Mouse (Mus musculus) heart, postnatal 0 days (tissue): ENCODE results near the gene Zic1. TPM values are rescaled to one million over a fixed set of nuclear protein-coding genes. Genes with fewer than 3 reads are reported as not detected.

Experiments used
- ATAC-seq: fragments of 200-750 bp; cut with Nextera tagmentation; 2 replicates; pipeline ENCODE4 v1.8.0; 2017; ENCODE audit warnings: low read depth, moderate number of reproducible peaks, moderate library complexity; ENCODE audit not compliant: insufficient read depth
- DNase-seq: peaks from one replicate; pipeline ENCODE4 v3.0.0-alpha.2; 2016; ENCODE audit warnings: low spot score
- H3K27ac ChIP-seq: fragments of 300-500 bp; sonication (generic); 2 replicates; pipeline ENCODE4 v1.5.1; 2014; ENCODE audit warnings: low read depth, mild to moderate bottlenecking
- H3K27me3 ChIP-seq: fragments of 300-500 bp; sonication (generic); 2 replicates; pipeline ENCODE4 v1.6.1; 2014; ENCODE audit warnings: low read length, mixed read lengths; ENCODE audit not compliant: control insufficient read depth, insufficient read depth
- H3K36me3 ChIP-seq: fragments of 300-500 bp; sonication (generic); replicated peaks from 2 replicates; pipeline ENCODE4 v1.6.1; 2014; ENCODE audit warnings: low read length, mixed read lengths; ENCODE audit not compliant: control insufficient read depth, insufficient read depth
- H3K4me1 ChIP-seq: fragments of 300-500 bp; sonication (generic); 2 replicates; pipeline ENCODE4 v1.6.1; 2014; ENCODE audit warnings: antibody characterized with exemption; ENCODE audit not compliant: control insufficient read depth, insufficient read depth
- H3K4me2 ChIP-seq: fragments of 300-500 bp; sonication (generic); 2 replicates; pipeline ENCODE4 v1.6.1; 2014; ENCODE audit warnings: low read depth, mild to moderate bottlenecking, low read length, moderate library complexity
- H3K4me3 ChIP-seq: fragments of 300-500 bp; sonication (generic); 2 replicates; pipeline ENCODE4 v1.5.1; 2014; ENCODE audit warnings: low read depth, low read length
- H3K9ac ChIP-seq: fragments of 300-500 bp; sonication (generic); replicated peaks from 2 replicates; pipeline ENCODE4 v1.6.1; 2014; ENCODE audit warnings: low read depth, low read length, mixed read lengths
- H3K9me3 ChIP-seq: fragments of 300-500 bp; sonication (generic); replicated peaks from 2 replicates; pipeline ENCODE4 v1.6.1; 2016; ENCODE audit warnings: low read length; ENCODE audit not compliant: control insufficient read depth
- CTCF ChIP-seq: IDR thresholded peaks from 2 replicates; pipeline ENCODE4 v1.5.1; 2016; ENCODE audit warnings: antibody characterized with exemption, control low read depth, low read depth
- EP300 ChIP-seq: IDR thresholded peaks from 2 replicates; pipeline ENCODE4 v1.6.1; 2016; ENCODE audit warnings: antibody characterized with exemption, low read depth
- WGBS: fragments of 180-500 bp; shearing (Covaris S2); extraction: QIAGEN DNeasy Blood & Tissue Kit; methylation state at CpG from one replicate; pipeline ENCODE4 v1.1.7; 2014; 5-methylcytosine and 5-hydroxymethylcytosine counted together
- polyA plus RNA-seq: library from polyadenylated mRNA; unstranded; fragments of >200 nt; fragmentation: Nextera tagmentation; extraction: Ambion mirVana; gene quantifications from 2 replicates; pipeline ENCODE4 v1.2.1, GENCODE M21; 2015
- total RNA-seq: library from RNA; depleted of rRNA; stranded (reverse); fragments of >200 nt; gene quantifications from 2 replicates; pipeline ENCODE4 v1.2.3, GENCODE M21; 2014; ENCODE audit warnings: low replicate concordance

Gene Zic1
- total and polyA plus RNA-seq, 2 experiments from 2014 or later = not detected

DNA sequence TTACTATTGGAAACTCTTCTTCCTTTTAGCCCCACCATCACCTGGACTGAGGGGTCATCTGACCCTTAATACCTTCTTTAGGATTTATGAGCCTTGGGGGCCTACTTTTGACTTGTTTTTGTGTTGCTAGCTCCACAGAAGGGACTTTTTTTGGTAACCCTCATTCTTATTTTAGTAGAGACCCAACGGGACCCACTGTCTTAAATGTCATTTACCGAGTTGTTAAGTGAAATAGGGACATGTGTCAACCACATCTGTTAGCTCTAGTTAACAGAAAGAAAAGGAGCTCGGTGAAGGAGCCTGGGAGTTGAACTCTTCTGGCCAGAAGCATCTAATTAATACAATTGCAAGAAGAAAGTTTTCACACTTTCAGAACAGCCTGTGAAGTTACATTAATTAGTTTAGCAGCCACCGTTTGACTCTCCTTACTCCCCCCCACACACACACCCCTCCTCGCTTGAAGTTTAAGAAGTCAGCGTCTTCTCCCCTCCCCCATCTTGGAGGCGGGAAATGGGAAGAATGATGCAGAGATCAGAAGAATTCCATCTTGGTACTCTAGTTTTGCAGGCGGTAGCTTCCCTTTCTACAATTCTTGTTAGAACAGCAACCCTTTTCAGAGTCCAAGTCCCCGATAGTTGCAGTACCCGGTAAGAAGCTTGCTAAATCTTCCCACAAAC lies 14.3 kb upstream of the Zic1 start:
- H3K4me1 ChIP-seq = peaks cover 6% of the 10 kb centered on the region; the same call in 1 of the 2 replicates
- H3K9me3 ChIP-seq = no peaks in the 10 kb centered on the region
- ATAC-seq (no peak), DNase-seq (no peak)
- 2% methylated on average over 10 of the region's 10 CpGs for WGBS
- H3K36me3 ChIP-seq = no peaks in the 10 kb centered on the region
- peaks cover 100% of the 10 kb centered on the region for H3K27me3 ChIP-seq
- no peak overlapping the region for H3K4me3 ChIP-seq
- no peak overlapping the region for H3K27ac ChIP-seq
- TF ChIP-seq EP300 = no peak
- TF ChIP-seq CTCF = no peak
- H3K9ac ChIP-seq = no peak overlapping the region
- no peak overlapping the region for H3K4me2 ChIP-seq

DNA sequence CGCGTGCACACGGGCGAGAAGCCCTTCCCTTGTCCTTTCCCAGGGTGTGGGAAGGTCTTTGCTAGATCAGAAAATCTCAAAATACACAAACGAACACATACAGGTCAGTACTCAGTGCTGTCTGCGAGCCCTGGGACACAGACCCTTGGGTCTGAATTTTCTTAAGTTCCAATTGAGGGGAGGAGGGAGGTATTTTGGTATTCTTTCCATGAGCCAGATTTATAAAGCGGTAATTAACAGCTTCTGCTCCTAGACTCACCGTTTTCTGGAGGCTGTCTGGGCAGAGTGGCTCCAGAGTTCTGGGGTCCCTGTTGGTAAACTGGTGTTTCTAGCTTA lies 13.7 kb upstream of the Zic1 start:
- ATAC-seq (no peak), DNase-seq (no peak)
- whole genome bisulfite sequencing = 2% methylated on average over 8 of the region's 8 CpGs
- no peak overlapping the region for H3K4me3 ChIP-seq
- H3K9me3 ChIP-seq = no peaks in the 10 kb centered on the region
- no peak overlapping the region for H3K9ac ChIP-seq
- TF ChIP-seq EP300 (no peak), CTCF (no peak)
- no peaks in the 10 kb centered on the region for H3K36me3 ChIP-seq
- H3K4me1 ChIP-seq = peaks cover 6% of the 10 kb centered on the region; the same call in 1 of the 2 replicates
- H3K27me3 ChIP-seq = peaks cover 100% of the 10 kb centered on the region
- no peak overlapping the region for H3K4me2 ChIP-seq
- H3K27ac ChIP-seq = no peak overlapping the region

GRCm38 (mm10) chr9:91378411-91379299 lies 13.0 kb upstream of the Zic1 start:
- under 1% methylated on average over 48 of the region's 48 CpGs for WGBS
- ATAC-seq = no peak
- H3K4me2 ChIP-seq = no peak overlapping the region

DNA sequence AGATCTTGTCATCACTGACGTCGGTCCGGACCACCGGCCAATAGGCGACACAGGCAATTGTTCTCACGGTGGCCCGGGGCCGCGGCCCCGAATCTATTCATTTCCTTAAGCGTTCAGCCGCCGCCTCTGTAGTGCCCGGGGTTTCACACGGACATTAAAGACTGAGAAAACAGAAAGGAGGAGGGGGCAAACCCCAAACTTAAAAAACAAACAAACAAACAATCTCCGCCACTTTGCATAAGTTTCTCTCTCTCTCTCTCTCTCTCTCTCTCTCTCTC lies 12.2 kb upstream of the Zic1 start:
- no peak for ATAC-seq
- no peaks in the 10 kb centered on the region for H3K36me3 ChIP-seq
- 3% methylated on average over 16 of the region's 16 CpGs for WGBS

More at GRCm38 (mm10) chr9:91378411-91379299, 13.0 kb upstream of the Zic1 start:
- no peak for TF ChIP-seq EP300
- TF ChIP-seq CTCF = no peak
- Histone ChIP-seq H3K4me1 (peaks cover 6% of the 10 kb centered on the region; the same call in 1 of the 2 replicates), H3K9ac (no peak overlapping the region), H3K9me3 (no peaks in the 10 kb centered on the region), H3K4me3 (no peak overlapping the region), H3K27ac (no peak overlapping the region), H3K27me3 (peaks cover 100% of the 10 kb centered on the region), H3K36me3 (no peaks in the 10 kb centered on the region)
- DNase-seq = no peak

DNA sequence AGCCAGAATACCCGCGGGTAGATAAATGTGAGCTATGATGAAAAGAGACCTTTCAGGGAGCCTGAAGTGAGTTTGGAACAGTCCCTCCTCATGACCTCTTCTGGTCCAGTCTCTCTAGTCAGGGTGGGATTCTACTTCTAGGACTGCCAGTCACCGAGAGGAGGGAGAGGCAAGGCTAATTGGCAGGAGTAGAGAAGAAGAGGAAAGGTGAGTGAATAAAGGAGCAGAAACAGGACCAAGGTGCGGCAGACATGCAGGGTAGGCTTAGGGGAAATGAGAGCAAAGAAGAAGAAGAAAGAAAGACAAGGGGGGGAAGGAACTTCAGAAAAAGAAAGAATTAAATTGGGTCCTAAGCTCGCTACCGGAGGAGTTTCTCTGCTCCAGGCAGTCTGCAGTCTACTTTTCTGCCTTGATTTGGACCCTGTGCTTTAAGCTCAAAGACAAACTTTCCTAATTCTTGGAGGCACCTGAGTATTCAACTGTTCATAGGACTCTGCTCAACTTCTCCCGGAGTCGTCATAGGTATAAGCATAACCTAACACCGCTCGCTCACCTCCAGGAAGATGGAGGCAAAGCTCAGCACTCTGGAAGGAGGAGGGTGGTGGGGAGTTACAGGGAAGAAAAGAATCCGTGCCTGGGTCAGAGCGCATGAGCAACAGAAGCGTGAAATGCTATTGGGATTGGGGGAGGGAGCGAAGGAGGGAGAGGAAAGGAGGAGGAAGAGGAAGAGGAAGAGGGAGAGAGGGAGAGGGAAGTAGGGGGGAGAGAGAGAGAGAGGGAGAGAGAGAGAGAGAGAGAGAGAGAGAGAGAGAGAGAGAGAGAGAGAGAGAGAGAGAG lies 11.6 kb upstream of the Zic1 start:
- no peaks in the 10 kb centered on the region for H3K9me3 ChIP-seq
- WGBS = 3% methylated on average over 14 of the region's 14 CpGs
- no peak for TF ChIP-seq EP300
- TF ChIP-seq CTCF = no peak
- H3K4me3 ChIP-seq = no peak overlapping the region
- H3K27ac ChIP-seq = no peak overlapping the region
- H3K4me2 ChIP-seq = no peak overlapping the region
- ATAC-seq (no peak), DNase-seq (no peak)
- H3K4me1 ChIP-seq = peaks cover 6% of the 10 kb centered on the region; the same call in 1 of the 2 replicates
- H3K27me3 ChIP-seq = peaks cover 100% of the 10 kb centered on the region
- H3K36me3 ChIP-seq = no peaks in the 10 kb centered on the region
- no peak overlapping the region for H3K9ac ChIP-seq

More for the DNA sequence above, 12.2 kb upstream of the Zic1 start:
- Histone ChIP-seq H3K4me2 (no peak overlapping the region), H3K4me3 (no peak overlapping the region), H3K4me1 (peaks cover 6% of the 10 kb centered on the region; the same call in 1 of the 2 replicates), H3K9ac (no peak overlapping the region), H3K27me3 (peaks cover 100% of the 10 kb centered on the region), H3K9me3 (no peaks in the 10 kb centered on the region), H3K27ac (no peak overlapping the region)
- no peak for DNase-seq
- TF ChIP-seq CTCF = no peak
- no peak for TF ChIP-seq EP300
